Mouse (Mus musculus): Measurements from ENCODE around the gene Olfr539. TPM values are rescaled to one million over a fixed set of nuclear protein-coding genes. Genes with fewer than 3 reads are reported as not detected.

The Olfr539 gene
- polyA plus RNA-seq, 1 experiment = not detected

GRCm38 (mm10) chr7:140681651-140682050, 21.9 kb downstream of the Olfr539 start, which contains the start of gene Olfr45:
TSS of gene Olfr45 (plus strand) at chr7:140681951.
- Histone ChIP-seq H3K79me2 (ENCODE audit: control insufficient read depth, insufficient read depth) (no peaks in the 10 kb centered on the region), H3K27me3 (ENCODE audit: control insufficient read depth, insufficient read depth, insufficient read length) (no peaks in the 10 kb centered on the region), H3K36me3 (ENCODE audit: control insufficient read depth, insufficient read depth) (no peaks in the 10 kb centered on the region), H3K79me3 (ENCODE audit: low read depth) (no peaks in the 10 kb centered on the region), H3K4me3 (ENCODE audit: insufficient read depth, poor library complexity, severe bottlenecking) (no peak within 1 kb of the TSS), H3ac (ENCODE audit: control insufficient read depth, insufficient read length, low read depth) (no peak within 1 kb of the TSS)
- no peak for TF ChIP-seq USF1 (IDR thresholded peaks at IDR 0.05; ENCODE audit: low read depth)
- no peak for TF ChIP-seq MAX (IDR thresholded peaks at IDR 0.05)
- TF ChIP-seq FOSL1 (IDR thresholded peaks at IDR 0.05; ENCODE audit: insufficient read depth, low read length, poor library complexity, severe bottlenecking) = no peak
- no peak for TF ChIP-seq CTCF (IDR thresholded peaks at IDR 0.05; ENCODE audit: control insufficient read depth, insufficient read depth, insufficient read length)
- TF ChIP-seq MYOG (IDR thresholded peaks at IDR 0.05; ENCODE audit: control insufficient read depth, extremely low read depth, insufficient read length) = no peak
- TF ChIP-seq MYOD1 (IDR thresholded peaks at IDR 0.05; ENCODE audit: control insufficient read depth, insufficient read length, low read depth) = no peak
- no peak for TF ChIP-seq CEBPB (IDR thresholded peaks at IDR 0.05; ENCODE audit: low read depth)

- H3K79me3 ChIP-seq (ENCODE audit: low read depth) = no peaks in the 10 kb centered on the region
- H3K36me3 ChIP-seq (ENCODE audit: control insufficient read depth, insufficient read depth) = no peaks in the 10 kb centered on the region
- H3K27me3 ChIP-seq (ENCODE audit: control insufficient read depth, insufficient read depth, insufficient read length) = no peaks in the 10 kb centered on the region
- no peak within 1 kb of the TSS for H3K4me3 ChIP-seq (ENCODE audit: insufficient read depth, poor library complexity, severe bottlenecking)
- H3ac ChIP-seq (ENCODE audit: control insufficient read depth, insufficient read length, low read depth) = no peak within 1 kb of the TSS
- no peaks in the 10 kb centered on the region for H3K79me2 ChIP-seq (ENCODE audit: control insufficient read depth, insufficient read depth)
- no peak for TF ChIP-seq CTCF (IDR thresholded peaks at IDR 0.05; ENCODE audit: control insufficient read depth, insufficient read depth, insufficient read length)
These were observed 37.2 kb downstream of the Olfr539 start, which contains the start of gene Olfr541 for GRCm38 (mm10) chr7:140696967-140697366. TSS of gene Olfr541 (plus strand) at chr7:140697267.

- no peaks in the 10 kb centered on the region for H3K79me3 ChIP-seq (ENCODE audit: low read depth)
- H3K79me2 ChIP-seq (ENCODE audit: control insufficient read depth, insufficient read depth) = no peaks in the 10 kb centered on the region
- no peaks in the 10 kb centered on the region for H3K27me3 ChIP-seq (ENCODE audit: control insufficient read depth, insufficient read depth, insufficient read length)
- no peak overlapping the region for H3K4me3 ChIP-seq (ENCODE audit: insufficient read depth, poor library complexity, severe bottlenecking)
- TF ChIP-seq CTCF (IDR thresholded peaks at IDR 0.05; ENCODE audit: control insufficient read depth, insufficient read depth, insufficient read length) = no peak
- no peak for TF ChIP-seq MAX (IDR thresholded peaks at IDR 0.05)
- TF ChIP-seq FOSL1 (IDR thresholded peaks at IDR 0.05; ENCODE audit: insufficient read depth, low read length, poor library complexity, severe bottlenecking) = no peak
- no peak for TF ChIP-seq CEBPB (IDR thresholded peaks at IDR 0.05; ENCODE audit: low read depth)
- no peaks in the 10 kb centered on the region for H3K36me3 ChIP-seq (ENCODE audit: control insufficient read depth, insufficient read depth)
- no peak overlapping the region for H3ac ChIP-seq (ENCODE audit: control insufficient read depth, insufficient read length, low read depth)
These were observed 46.6 kb downstream of the Olfr539 start for GRCm38 (mm10) chr7:140706348-140706747.

- TF ChIP-seq FOSL1 (IDR thresholded peaks at IDR 0.05; ENCODE audit: insufficient read depth, low read length, poor library complexity, severe bottlenecking) = no peak
- TF ChIP-seq CTCF (IDR thresholded peaks at IDR 0.05; ENCODE audit: control insufficient read depth, insufficient read depth, insufficient read length) = no peak
- TF ChIP-seq MAX (IDR thresholded peaks at IDR 0.05) = no peak
- no peak for TF ChIP-seq MYOG (IDR thresholded peaks at IDR 0.05; ENCODE audit: control insufficient read depth, extremely low read depth, insufficient read length)
- no peak for TF ChIP-seq CEBPB (IDR thresholded peaks at IDR 0.05; ENCODE audit: low read depth)
- no peak for TF ChIP-seq MYOD1 (IDR thresholded peaks at IDR 0.05; ENCODE audit: control insufficient read depth, insufficient read length, low read depth)
- no peak for TF ChIP-seq USF1 (IDR thresholded peaks at IDR 0.05; ENCODE audit: low read depth)
- H3K36me3 ChIP-seq (ENCODE audit: control insufficient read depth, insufficient read depth) = no peaks in the 10 kb centered on the region
- H3ac ChIP-seq (ENCODE audit: control insufficient read depth, insufficient read length, low read depth) = no peak overlapping the region
- no peaks in the 10 kb centered on the region for H3K79me2 ChIP-seq (ENCODE audit: control insufficient read depth, insufficient read depth)
- H3K79me3 ChIP-seq (ENCODE audit: low read depth) = no peaks in the 10 kb centered on the region
- no peaks in the 10 kb centered on the region for H3K27me3 ChIP-seq (ENCODE audit: control insufficient read depth, insufficient read depth, insufficient read length)
- H3K4me3 ChIP-seq (ENCODE audit: insufficient read depth, poor library complexity, severe bottlenecking) = no peak overlapping the region
These were observed 48.0 kb downstream of the Olfr539 start for GRCm38 (mm10) chr7:140707536-140708284.

- Histone ChIP-seq H3ac (ENCODE audit: control insufficient read depth, insufficient read length, low read depth) (no peak overlapping the region), H3K36me3 (ENCODE audit: control insufficient read depth, insufficient read depth) (no peaks in the 10 kb centered on the region), H3K27me3 (ENCODE audit: control insufficient read depth, insufficient read depth, insufficient read length) (no peaks in the 10 kb centered on the region), H3K79me2 (ENCODE audit: control insufficient read depth, insufficient read depth) (no peaks in the 10 kb centered on the region), H3K4me3 (ENCODE audit: insufficient read depth, poor library complexity, severe bottlenecking) (no peak overlapping the region), H3K79me3 (ENCODE audit: low read depth) (no peaks in the 10 kb centered on the region)
- TF ChIP-seq CTCF (IDR thresholded peaks at IDR 0.05; ENCODE audit: control insufficient read depth, insufficient read depth, insufficient read length) (no peak), MAX (IDR thresholded peaks at IDR 0.05) (no peak), MYOD1 (IDR thresholded peaks at IDR 0.05; ENCODE audit: control insufficient read depth, insufficient read length, low read depth) (no peak), FOSL1 (IDR thresholded peaks at IDR 0.05; ENCODE audit: insufficient read depth, low read length, poor library complexity, severe bottlenecking) (no peak), USF1 (IDR thresholded peaks at IDR 0.05; ENCODE audit: low read depth) (no peak), CEBPB (IDR thresholded peaks at IDR 0.05; ENCODE audit: low read depth) (no peak), MYOG (IDR thresholded peaks at IDR 0.05; ENCODE audit: control insufficient read depth, extremely low read depth, insufficient read length) (no peak)
These were observed 57.7 kb downstream of the Olfr539 start for GRCm38 (mm10) chr7:140717155-140718055.
